Mouse (Mus musculus) heart, postnatal 14 days (tissue): Measurements from ENCODE around the gene Tescl. TPM values are rescaled to one million over a fixed set of nuclear protein-coding genes. Genes with fewer than 3 reads are reported as not detected.

Source experiments
- DNase-seq, 2 experiments: peaks; one replicate each; pipeline ENCODE4 v3.0.0; 2021 to 2022
- intact Hi-C: fragments of 180-260 bp; cut with DNase I; formaldehyde crosslinking; loops from one replicate; pipeline ENCODE4 v1.15.1; 2025
- long read RNA-seq, 2 experiments: library from polyadenylated mRNA; stranded (forward); transcript quantifications; one replicate each; pipeline ENCODE4 v2.0.0; 2021
- total RNA-seq, 2 experiments: library from RNA; stranded (reverse); gene quantifications; 2 replicates each; pipeline ENCODE4 v1.2.3; 2021

The Tescl gene
- total RNA-seq = not detected
- long read RNA-seq, experiment 1 = 0 reads
- long read RNA-seq, experiment 2 = 0 reads

DNA sequence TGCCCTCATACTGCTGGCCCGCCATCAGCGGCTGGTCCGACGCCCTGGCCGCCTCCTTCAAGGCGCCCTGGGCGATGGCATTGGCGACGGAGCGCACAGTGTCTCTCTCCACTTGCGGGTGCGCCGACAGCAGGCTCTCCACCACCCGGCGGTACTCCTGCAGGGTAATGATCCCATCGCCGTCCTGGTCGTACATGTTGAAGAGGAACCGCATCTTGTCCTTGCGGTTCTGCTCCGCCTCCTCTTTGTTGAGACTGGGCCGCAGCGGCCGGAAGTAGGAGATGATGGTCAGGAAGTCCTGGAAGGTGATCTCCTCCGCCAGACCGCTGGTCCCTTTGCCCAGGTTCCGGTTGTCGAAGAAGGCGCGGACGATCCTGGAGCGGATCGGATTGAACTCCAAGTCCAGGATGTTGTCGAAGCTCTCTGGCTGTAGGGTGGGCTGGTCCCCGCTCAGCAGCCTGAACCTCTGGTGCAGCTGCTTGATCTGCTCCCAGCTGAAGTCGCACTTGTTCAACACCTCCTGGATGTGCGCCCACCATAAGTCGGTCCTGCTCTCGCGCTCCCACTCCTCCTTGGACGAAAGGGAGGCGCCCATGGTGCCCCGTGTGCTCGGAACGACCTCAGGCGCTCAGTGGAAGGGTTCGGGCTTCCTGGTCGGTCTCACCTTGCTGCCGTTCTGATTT, at the start of gene Tescl:
Gene Tescl, minus strand, starts transcription at position 633 of the 683 bp plus-strand sequence.
- no peak for DNase-seq
- intact Hi-C loops = no loop called here

- DNase-seq = no peak
- intact Hi-C loops = no loop called here
Observed at GRCm38 (mm10) chr7:24382730-24383372, 49.1 kb upstream of the Tescl start.

- DNase-seq = no peak
- intact Hi-C loops = no loop called here
Observed at GRCm38 (mm10) chr7:24380370-24380769, 46.6 kb upstream of the Tescl start.

- no peak for DNase-seq
- intact Hi-C loops = no loop called here
Observed at GRCm38 (mm10) chr7:24379934-24380333, 46.2 kb upstream of the Tescl start.

GRCm38 (mm10) chr7:24378049-24378701, 44.4 kb upstream of the Tescl start:
- DNase-seq = no peak
- intact Hi-C loops = no loop called here

DNA sequence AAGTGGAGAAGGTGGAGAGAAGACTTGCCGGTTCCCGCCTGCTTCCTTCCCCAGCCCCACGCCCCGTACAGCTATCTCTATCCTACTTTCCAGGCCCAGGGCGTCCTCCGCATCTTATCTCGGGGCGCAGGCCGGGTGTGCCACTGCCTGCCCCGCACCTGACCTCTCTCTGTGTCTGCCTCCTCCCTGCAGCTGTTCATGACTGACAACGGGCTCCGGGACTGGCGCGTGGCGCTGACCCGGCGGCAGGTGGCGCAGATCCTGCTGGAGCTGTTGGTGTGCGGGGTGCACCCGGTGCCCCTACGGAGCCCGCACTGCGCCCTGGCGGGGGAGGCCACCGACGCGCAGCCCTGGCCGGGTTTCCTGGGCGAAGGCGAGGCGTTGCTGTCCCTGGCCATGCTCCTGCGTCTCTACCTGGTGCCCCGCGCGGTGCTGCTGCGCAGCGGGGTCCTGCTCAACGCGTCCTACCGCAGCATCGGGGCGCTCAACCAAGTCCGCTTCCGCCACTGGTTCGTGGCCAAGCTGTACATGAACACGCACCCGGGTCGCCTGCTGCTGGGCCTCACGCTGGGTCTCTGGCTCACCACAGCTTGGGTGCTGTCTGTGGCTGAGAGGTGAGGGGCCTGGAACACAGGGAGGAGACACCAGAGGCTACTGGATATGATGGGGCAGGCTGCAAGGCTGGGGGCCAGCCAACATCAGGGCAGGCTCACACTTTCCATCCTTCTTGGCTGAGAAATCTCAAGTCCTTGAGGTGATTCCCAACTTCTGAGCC, 43.5 kb upstream of the Tescl start:
- DNase-seq = peak; percentile 39 to 49
- intact Hi-C loops = no loop called here

- DNase-seq = no peak
Observed at GRCm38 (mm10) chr7:24376456-24376855, 42.7 kb upstream of the Tescl start.

GRCm38 (mm10) chr7:24373538-24374379, 40.0 kb upstream of the Tescl start:
- peak; percentile 52 to 54 for DNase-seq
- intact Hi-C loops = no loop called here

More at GRCm38 (mm10) chr7:24376456-24376855, 42.7 kb upstream of the Tescl start:
- intact Hi-C loops = no loop called here

GRCm38 (mm10) chr7:24372786-24373185, 39.0 kb upstream of the Tescl start:
- DNase-seq = no peak
- intact Hi-C loops = no loop called here

DNA sequence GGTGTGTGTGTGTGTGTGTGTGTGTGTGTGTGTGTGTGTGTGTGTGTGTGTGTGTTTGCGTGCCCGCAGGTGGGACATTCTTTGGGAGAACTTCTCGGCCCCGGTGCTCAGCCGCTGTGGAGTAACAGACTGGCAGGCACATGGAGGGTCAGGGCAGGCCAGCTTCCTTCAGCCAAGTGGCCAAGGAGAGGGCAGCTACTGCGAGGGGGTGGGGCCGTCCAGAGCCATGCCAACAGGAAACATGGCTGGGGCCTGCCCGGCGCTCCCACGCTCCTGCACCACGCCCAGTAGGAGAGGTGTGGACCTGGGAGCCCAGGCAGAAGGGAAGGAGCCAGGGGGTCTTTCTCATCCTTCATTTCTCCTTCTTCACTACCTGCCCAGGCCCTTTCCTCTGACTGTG, 38.6 kb upstream of the Tescl start:
- intact Hi-C loops = no loop called here
- peak in 1 of 2 experiments; percentile 27 for DNase-seq

DNA sequence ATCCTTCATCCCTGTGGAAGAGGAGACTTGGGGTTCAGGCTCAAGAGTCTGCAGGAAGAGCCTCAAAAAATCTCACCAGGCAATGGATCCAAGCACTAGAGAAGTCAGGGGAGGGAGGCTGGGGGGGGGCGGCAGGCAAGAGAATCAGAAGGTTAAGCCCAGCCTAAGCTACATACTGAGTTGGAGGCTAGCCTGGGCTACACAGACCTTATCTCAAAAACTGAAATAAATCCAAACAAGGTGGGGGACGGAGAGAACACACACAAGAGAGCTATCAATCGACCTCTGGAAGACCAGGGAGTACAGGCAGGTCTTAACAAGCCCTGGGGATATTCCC, 38.0 kb upstream of the Tescl start:
- no peak for DNase-seq
- intact Hi-C loops = no loop called here

- no peak for DNase-seq
- intact Hi-C loops = no loop called here
Observed at GRCm38 (mm10) chr7:24371012-24371808, 37.5 kb upstream of the Tescl start.

- no peak for DNase-seq
- intact Hi-C loops = no loop called here
Observed at GRCm38 (mm10) chr7:24369731-24370541, 36.2 kb upstream of the Tescl start, which contains the start of gene Kcnn4. Gene Kcnn4, plus strand, starts transcription at chr7:24370263.

GRCm38 (mm10) chr7:24368946-24369345, 35.2 kb upstream of the Tescl start:
- DNase-seq = no peak
- intact Hi-C loops = no loop called here

- intact Hi-C loops = no loop called here
- DNase-seq = no peak
Observed at GRCm38 (mm10) chr7:24368226-24368625, 34.5 kb upstream of the Tescl start.

DNA sequence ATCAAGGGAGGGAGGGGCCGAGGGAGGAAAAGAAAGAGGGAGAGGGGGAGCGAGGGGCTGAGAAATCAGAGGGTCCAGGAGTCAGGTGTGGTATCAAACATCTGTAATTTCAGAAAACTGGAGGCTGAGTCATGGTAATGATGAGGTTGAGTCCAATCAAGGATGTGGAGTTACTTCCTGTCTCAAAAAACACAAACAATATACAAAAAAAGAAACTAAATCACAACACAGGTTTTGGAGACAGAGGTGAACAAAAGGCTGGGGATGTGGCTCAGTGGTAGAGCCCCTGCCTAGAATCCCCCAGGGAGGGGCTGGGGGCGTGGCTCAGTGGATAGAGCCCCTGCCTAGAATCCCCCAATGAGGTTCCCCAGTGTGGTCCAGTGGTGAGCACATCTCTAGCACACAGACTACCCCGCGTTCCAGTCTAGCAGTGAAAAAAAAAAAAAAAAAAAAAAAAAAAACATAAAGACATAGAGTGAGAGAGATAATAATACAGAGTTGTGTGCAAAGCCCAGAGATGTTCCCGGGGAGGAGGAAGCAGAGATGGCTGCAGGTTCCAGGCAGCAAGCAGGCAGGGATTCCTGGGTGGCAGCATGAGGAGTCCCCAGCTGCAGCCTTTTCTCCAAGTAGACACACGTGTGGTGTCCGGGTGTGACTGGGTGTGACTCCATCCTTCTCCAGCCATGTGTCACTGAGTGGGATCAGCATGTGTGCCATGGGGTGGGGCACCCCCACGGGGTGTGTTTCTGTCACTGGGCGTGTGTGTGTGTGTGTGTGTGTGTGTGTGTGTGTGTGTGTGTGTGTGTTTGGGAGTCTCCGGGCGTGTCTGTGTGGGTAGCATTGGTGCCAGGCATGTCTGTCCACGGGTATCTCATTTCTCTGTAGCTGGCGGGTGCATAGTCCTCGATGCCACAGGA, 33.2 kb upstream of the Tescl start:
- DNase-seq = no peak

More for the DNA sequence above, 33.2 kb upstream of the Tescl start:
- intact Hi-C loops = no loop called here
